Mouse (Mus musculus): Measurements from ENCODE around the gene Wnt16. TPM values are rescaled to one million over a fixed set of nuclear protein-coding genes. Genes with fewer than 3 reads are reported as not detected.

The Wnt16 gene
- polyA plus RNA-seq, 1 experiment from 2014 or later: 0.25 TPM

DNA sequence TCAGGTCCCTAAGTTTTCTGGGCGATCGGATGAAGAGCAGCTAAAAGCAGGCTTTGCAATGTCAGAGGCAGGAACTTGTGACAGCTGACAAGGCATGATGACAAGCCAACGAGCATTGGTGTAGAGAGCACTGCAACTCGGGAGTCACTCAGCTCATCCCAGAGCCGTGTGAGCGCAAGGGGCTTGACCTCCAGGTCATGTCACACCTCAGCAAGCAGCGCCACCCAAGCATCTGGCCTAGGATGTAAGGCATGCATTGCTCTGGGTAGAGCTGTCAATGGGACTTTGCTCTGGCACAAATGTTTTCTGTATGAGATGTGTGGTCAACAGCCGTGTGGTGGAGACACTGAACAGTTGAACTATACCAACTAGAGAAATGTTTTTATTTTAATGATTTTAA, 39.9 kb downstream of the Wnt16 start:
- no peaks in the 10 kb centered on the region for H3K27me3 ChIP-seq
- no peak for ATAC-seq (ENCODE audit: low FRiP score, low read depth)

DNA sequence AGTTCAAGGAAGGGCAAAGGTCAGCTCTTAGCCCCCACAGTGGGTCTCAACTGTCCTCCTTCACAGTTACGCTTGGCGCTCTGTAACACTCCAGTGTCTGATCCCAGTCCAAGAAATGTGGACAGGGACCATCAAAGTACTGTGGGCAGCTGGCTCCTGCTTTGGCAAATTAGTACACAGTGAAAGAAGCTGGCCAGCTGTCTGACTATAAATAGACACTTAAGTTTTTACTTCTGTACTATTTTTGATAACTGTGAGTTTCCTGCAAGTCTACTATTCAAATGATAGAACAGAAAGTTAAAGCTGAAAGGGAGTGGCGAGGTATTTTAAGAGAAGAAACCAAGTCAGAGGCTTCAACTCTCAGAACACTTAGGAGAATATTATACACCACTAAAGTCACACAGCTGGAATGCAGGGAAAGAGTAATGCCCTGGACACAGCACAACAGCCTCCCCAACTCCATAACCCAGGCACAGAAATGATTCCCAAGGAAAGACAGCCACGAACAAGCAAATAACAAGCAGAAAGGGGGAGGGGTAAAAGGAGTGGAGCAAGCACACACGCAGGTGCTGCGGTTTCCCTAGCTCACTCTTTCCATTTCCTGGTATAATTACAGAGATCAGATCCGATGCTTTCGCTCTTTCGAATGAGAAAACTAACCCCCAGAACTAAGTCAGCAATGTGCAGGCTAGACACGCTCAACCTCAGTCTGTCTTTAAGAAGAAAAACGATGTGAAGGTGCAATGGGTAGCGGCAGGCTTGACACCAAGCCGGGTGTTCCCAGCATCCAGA, 42.3 kb downstream of the Wnt16 start:
- no peak for ATAC-seq (ENCODE audit: low FRiP score, low read depth)
- no peaks in the 10 kb centered on the region for H3K36me3 ChIP-seq
- WGBS: 86% methylated on average over 13 of the region's 13 CpGs

More for the DNA sequence above, 39.9 kb downstream of the Wnt16 start:
- H3K4me3 ChIP-seq: no peak overlapping the region
- H3K4me1 ChIP-seq (replicated peaks): no peaks in the 10 kb centered on the region
- H3K9ac ChIP-seq: no peak overlapping the region
- WGBS: 77% methylated on average over 8 of the region's 8 CpGs
- H3K36me3 ChIP-seq: no peaks in the 10 kb centered on the region
- H3K27ac ChIP-seq (replicated peaks): no peak overlapping the region
- H3K4me2 ChIP-seq: no peak overlapping the region
- H3K9me3 ChIP-seq: no peaks in the 10 kb centered on the region

DNA sequence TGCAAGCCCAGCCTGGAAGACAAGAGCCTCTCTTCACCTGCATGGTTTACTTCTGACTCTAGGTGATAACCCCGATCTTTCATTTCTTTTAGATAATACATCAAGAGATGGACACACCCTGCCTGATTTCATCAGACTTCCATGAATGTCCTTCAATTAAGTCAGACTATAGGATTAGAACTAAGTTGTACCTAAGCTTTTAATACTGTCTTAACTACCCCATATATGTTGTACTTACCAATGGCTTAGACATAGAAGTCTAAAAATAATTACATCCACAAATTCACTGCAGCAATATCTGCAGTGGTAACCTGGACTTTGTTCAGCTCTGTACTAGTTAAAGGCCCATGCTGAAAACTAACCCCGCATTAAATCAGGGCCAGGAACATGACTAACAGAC, 44.5 kb downstream of the Wnt16 start:
- H3K9ac ChIP-seq: no peak overlapping the region
- whole genome bisulfite sequencing: 95% methylated on average over 2 of the region's 2 CpGs
- no peak overlapping the region for H3K4me2 ChIP-seq
- 0 out of 2 replicates have a peak, but pooled peaks cover under 1% of the 10 kb centered on the region for H3K36me3 ChIP-seq
- ATAC-seq (ENCODE audit: low FRiP score, low read depth): no peak
- H3K4me1 ChIP-seq (replicated peaks): no peaks in the 10 kb centered on the region
- no peak overlapping the region for H3K4me3 ChIP-seq
- no peaks in the 10 kb centered on the region for H3K27me3 ChIP-seq
- H3K9me3 ChIP-seq: no peaks in the 10 kb centered on the region
- no peak overlapping the region for H3K27ac ChIP-seq (replicated peaks)

More for the DNA sequence above, 42.3 kb downstream of the Wnt16 start:
- Histone ChIP-seq H3K27ac (replicated peaks) (no peak overlapping the region), H3K4me2 (no peak overlapping the region), H3K9ac (no peak overlapping the region), H3K27me3 (no peaks in the 10 kb centered on the region), H3K9me3 (no peaks in the 10 kb centered on the region), H3K4me1 (replicated peaks) (no peaks in the 10 kb centered on the region), H3K4me3 (no peak overlapping the region)

DNA sequence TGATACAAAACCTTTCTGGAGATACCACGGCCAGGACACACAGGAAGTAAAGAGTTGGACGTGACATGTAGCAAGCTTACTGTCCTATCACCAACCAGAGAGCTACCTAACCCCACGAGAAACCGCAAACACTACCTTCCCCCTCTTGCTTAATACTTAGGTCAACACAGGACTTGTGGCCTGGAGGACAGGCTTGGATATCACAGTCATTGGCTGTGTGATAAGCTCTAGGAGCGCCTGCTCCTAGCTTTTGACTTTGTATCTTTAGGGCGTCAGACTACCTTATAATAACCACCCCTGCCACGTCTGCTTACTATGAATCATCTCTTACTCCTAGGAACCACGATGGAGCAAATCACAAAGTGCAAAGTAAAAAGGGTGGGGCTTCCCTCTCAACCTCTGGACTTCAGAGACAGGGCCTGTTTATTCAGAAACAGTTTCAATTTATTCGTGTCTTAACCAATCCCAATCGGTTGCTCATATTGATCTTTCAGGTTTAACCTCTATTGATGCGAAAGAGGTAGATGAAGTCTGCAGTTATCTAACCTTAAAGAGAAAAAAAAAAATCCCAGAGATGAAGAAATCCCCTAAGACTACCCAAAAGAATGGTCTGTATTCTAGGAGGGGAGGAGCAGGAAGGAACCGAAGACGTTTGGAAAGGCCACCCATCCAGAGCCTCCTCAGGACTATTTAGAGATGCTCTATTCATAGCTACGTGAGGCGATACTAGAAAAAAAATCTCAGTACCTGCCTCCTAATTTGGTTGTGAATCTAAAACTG, 51.9 kb downstream of the Wnt16 start:
- peaks cover 14% of the 10 kb centered on the region; the same call in 1 of the 2 replicates for H3K36me3 ChIP-seq
- 93% methylated on average over 15 of the region's 15 CpGs for WGBS
- H3K4me2 ChIP-seq: no peak overlapping the region
- no peak overlapping the region for H3K9ac ChIP-seq
- H3K27ac ChIP-seq (replicated peaks): no peak overlapping the region
- no peaks in the 10 kb centered on the region for H3K27me3 ChIP-seq
- no peaks in the 10 kb centered on the region for H3K4me1 ChIP-seq (replicated peaks)
- no peak for ATAC-seq (ENCODE audit: low FRiP score, low read depth)
- H3K9me3 ChIP-seq: no peaks in the 10 kb centered on the region
- no peak overlapping the region for H3K4me3 ChIP-seq

DNA sequence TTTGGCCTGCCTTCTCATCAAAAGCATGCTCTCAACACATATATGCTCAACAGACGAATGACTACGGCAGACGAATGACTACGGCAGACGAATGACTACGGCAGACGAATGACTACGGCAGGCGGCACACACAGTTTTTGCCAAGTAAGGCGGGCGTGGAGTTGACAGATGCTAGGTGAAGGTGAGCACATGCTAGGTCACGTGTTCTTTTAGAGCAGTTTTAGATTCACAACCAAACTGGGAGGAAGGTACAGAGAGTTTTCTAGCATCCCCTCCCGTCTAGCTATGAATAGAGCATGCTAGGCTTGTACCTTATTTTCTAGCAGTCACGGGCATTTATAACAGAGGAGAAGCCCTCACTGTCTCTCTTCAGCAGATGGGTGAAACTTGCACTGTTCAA, 52.8 kb downstream of the Wnt16 start:
- ATAC-seq (ENCODE audit: low FRiP score, low read depth): no peak
- WGBS: 95% methylated on average over 14 of the region's 14 CpGs
- Histone ChIP-seq H3K4me3 (no peak overlapping the region), H3K4me2 (no peak overlapping the region), H3K4me1 (replicated peaks) (no peaks in the 10 kb centered on the region), H3K9me3 (no peaks in the 10 kb centered on the region), H3K9ac (no peak overlapping the region), H3K27ac (replicated peaks) (no peak overlapping the region), H3K27me3 (no peaks in the 10 kb centered on the region), H3K36me3 (peaks cover 14% of the 10 kb centered on the region; the same call in 1 of the 2 replicates)

DNA sequence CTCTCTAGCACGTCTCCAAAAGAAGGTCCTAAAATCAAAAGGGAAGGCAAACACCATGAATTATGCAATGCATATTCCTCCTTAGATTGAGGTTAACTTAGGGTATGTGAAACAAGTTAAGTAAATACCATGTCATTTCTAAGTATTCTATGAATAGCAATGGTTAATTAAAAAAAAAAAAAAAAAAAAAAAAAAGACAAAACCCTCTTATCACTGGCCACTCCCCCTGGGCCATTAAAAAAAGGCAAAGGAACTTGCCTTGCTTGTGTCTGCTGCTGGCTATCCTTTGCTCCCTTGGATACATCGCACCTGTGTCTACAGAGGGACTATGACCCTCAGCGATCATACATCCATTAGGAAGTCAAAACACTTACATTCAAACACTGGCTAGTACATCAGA, 55.3 kb downstream of the Wnt16 start:
- Histone ChIP-seq H3K4me1 (replicated peaks) (no peaks in the 10 kb centered on the region), H3K27me3 (no peaks in the 10 kb centered on the region), H3K4me3 (no peak overlapping the region), H3K9ac (no peak overlapping the region), H3K36me3 (peaks cover 7% of the 10 kb centered on the region; the same call in 1 of the 2 replicates), H3K27ac (replicated peaks) (no peak overlapping the region), H3K4me2 (no peak overlapping the region), H3K9me3 (no peaks in the 10 kb centered on the region)
- 89% methylated on average over 3 of the region's 3 CpGs for WGBS
- ATAC-seq (ENCODE audit: low FRiP score, low read depth): no peak

DNA sequence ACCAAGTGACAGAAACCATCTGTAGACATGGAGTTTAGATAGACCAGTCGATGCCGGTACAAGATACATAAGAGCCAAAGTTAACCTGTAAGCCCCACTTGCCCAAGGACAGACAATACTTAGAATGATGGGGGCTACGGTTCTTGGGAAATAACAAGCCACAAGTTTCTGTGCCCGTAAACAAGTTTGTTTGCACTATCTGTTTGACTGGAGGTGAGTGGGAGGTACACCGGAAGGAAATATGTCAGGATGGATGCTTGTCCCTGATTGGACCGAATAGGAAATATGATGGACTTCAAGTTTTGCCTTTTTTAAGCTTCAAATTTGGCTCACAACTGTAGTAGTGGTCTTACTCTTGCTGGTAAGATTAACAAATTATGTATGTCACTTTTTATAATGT, 55.7 kb downstream of the Wnt16 start:
- Histone ChIP-seq H3K4me3 (no peak overlapping the region), H3K36me3 (peaks cover 6% of the 10 kb centered on the region; the same call in 1 of the 2 replicates), H3K9ac (no peak overlapping the region), H3K27ac (replicated peaks) (no peak overlapping the region), H3K4me1 (replicated peaks) (no peaks in the 10 kb centered on the region), H3K4me2 (no peak overlapping the region), H3K9me3 (no peaks in the 10 kb centered on the region), H3K27me3 (no peaks in the 10 kb centered on the region)
- WGBS: 97% methylated on average over 6 of the region's 6 CpGs
- no peak for ATAC-seq (ENCODE audit: low FRiP score, low read depth)

DNA sequence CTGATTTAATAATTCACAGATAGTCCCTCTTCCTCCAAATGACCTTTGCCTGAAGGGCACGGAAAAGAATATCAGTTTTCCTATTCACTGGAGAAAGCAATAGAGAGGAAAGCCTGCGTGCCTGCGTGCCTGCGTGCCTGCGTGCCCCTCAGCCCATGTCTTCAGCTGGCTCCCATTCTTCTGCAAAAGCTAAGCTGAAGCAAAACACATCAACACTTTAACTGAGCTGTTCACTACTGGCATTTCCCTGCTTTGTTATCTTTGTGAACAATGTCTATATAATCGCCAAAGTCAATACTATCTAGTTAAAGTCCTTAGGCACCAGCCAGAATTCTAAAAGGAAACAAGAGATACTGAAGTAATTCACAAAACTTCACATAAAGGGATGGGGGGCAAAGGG, 56.4 kb downstream of the Wnt16 start:
- ATAC-seq (ENCODE audit: low FRiP score, low read depth): no peak
- Histone ChIP-seq H3K9me3 (no peaks in the 10 kb centered on the region), H3K9ac (no peak overlapping the region), H3K27ac (replicated peaks) (no peak overlapping the region), H3K36me3 (0 out of 2 replicates have a peak, but pooled peaks cover 3% of the 10 kb centered on the region), H3K4me2 (no peak overlapping the region), H3K4me3 (no peak overlapping the region), H3K27me3 (no peaks in the 10 kb centered on the region), H3K4me1 (replicated peaks) (no peaks in the 10 kb centered on the region)
- 60% methylated on average over 6 of the region's 6 CpGs for WGBS

DNA sequence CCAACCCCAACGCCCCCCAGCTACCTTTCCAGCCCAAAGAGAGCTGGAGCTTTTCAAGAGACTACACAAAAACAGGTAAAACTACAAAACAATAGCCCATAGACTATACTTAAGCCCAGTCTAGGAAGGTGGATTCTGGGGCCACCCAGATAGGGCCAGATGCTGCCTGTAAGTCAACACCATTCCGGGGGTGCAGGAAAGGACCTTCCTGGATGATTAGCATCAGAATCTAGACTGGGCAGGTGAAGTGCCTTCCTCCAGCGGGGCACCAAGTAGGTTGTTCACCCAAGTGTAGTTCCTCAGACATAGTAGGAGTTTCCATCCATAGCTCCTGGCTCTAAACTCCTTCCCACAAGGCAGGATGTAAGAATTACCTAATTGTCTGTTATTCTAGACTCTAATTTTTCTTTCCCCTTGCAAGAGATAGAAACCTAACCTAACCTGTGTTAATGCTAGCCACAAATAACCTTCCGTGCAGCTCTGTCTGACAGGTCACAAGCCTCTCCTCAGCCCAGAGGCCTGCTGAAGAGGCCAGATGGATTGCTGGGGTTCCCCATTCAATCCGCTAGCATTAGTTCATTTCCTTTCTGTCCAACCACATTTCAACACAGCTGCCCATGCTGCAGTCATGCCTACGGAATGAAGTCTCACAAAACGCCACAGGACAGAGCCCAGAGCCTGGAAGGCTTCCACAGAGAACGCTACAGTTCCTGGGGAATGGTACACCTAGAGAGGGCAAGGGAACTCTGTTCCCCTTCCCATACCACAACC, 59.3 kb downstream of the Wnt16 start:
- H3K9ac ChIP-seq: no peak overlapping the region
- no peak overlapping the region for H3K27ac ChIP-seq (replicated peaks)
- no peak for ATAC-seq (ENCODE audit: low FRiP score, low read depth)
- no peaks in the 10 kb centered on the region for H3K36me3 ChIP-seq
- no peaks in the 10 kb centered on the region for H3K4me1 ChIP-seq (replicated peaks)
- H3K4me3 ChIP-seq: no peak overlapping the region
- H3K4me2 ChIP-seq: no peak overlapping the region
- H3K9me3 ChIP-seq: no peaks in the 10 kb centered on the region
- no peaks in the 10 kb centered on the region for H3K27me3 ChIP-seq
- 82% methylated on average over 8 of the region's 8 CpGs for WGBS

Measured in hindbrain, embryonic 15.5 days (tissue).